Mouse (Mus musculus) liver, embryonic 12.5 days (tissue): Measurements from ENCODE around the gene Syde2. TPM values are rescaled to one million over a fixed set of nuclear protein-coding genes. Genes with fewer than 3 reads are reported as not detected.

Source experiments
- ATAC-seq: fragments of 200-750 bp; cut with Nextera tagmentation; 2 replicates; pipeline ENCODE4 v1.8.0; 2017; ENCODE audit warnings: moderate number of reproducible peaks, mild to moderate bottlenecking, moderate library complexity
- H3K27ac ChIP-seq: fragments of 300-500 bp; sonication (generic); 2 replicates; pipeline ENCODE4 v1.5.1; 2016; ENCODE audit warnings: mild to moderate bottlenecking
- H3K27me3 ChIP-seq: fragments of 300-500 bp; sonication (generic); replicated peaks from 2 replicates; pipeline ENCODE4 v1.6.1; 2016; ENCODE audit warnings: mild to moderate bottlenecking, moderate library complexity
- H3K36me3 ChIP-seq: fragments of 300-500 bp; sonication (generic); 2 replicates; pipeline ENCODE4 v1.6.1; 2016; ENCODE audit warnings: mild to moderate bottlenecking, moderate library complexity
- H3K4me1 ChIP-seq: fragments of 300-500 bp; sonication (generic); 2 replicates; pipeline ENCODE4 v1.6.1; 2016
- H3K4me2 ChIP-seq: fragments of 300-500 bp; sonication (generic); 2 replicates; pipeline ENCODE4 v1.6.1; 2016; ENCODE audit warnings: mild to moderate bottlenecking, moderate library complexity
- H3K4me3 ChIP-seq: fragments of 300-500 bp; sonication (generic); 2 replicates; pipeline ENCODE4 v1.5.1; 2016; ENCODE audit warnings: mild to moderate bottlenecking, moderate library complexity
- H3K9ac ChIP-seq: fragments of 300-500 bp; sonication (generic); 2 replicates; pipeline ENCODE4 v1.6.1; 2016; ENCODE audit warnings: mild to moderate bottlenecking, moderate library complexity
- H3K9me3 ChIP-seq: fragments of 300-500 bp; sonication (generic); replicated peaks from 2 replicates; pipeline ENCODE4 v1.6.1; 2016; ENCODE audit warnings: mild to moderate bottlenecking, moderate library complexity
- WGBS: fragments of 180-500 bp; shearing (Covaris S2); methylation state at CpG from one replicate; pipeline ENCODE4 v1.1.7; 2016; ENCODE audit not compliant: insufficient replicate concordance; 5-methylcytosine and 5-hydroxymethylcytosine counted together
- polyA plus RNA-seq: library from polyadenylated mRNA; unstranded; fragments of >200 nt; fragmentation: Nextera tagmentation; extraction: Ambion mirVana; gene quantifications from 2 replicates; pipeline ENCODE4 v1.2.1, GENCODE M21; 2016

The Syde2 gene
- polyA plus RNA-seq, 1 experiment from 2014 or later: 1.3 TPM

DNA sequence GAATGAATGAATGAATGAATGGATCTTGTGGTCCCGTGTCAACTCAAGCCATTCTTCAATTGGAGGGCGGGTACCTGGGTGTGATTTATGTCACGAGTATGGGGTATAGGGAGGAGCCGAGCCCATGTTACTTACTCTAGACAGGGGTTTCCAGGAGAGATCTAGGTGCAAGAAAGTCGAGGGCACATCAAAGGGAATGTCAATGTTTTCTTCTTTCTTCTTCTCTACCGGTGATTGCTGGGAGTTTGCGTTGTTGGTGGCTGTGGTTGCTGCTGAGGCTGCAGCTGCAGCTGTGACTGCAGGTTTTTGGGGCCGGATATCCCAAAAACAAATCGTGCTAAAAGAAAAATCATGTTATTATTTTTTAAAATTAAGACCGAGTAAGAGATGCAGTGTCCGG is 75.5 kb downstream of the Syde2 start:
- Histone ChIP-seq H3K36me3 (no peaks in the 10 kb centered on the region), H3K27ac (no peak overlapping the region), H3K9me3 (no peaks in the 10 kb centered on the region), H3K4me2 (no peak overlapping the region), H3K9ac (no peak overlapping the region), H3K4me1 (no peaks in the 10 kb centered on the region), H3K27me3 (no peaks in the 10 kb centered on the region), H3K4me3 (no peak overlapping the region)
- no peak for ATAC-seq
- 71% methylated on average over 11 of the region's 11 CpGs for WGBS

DNA sequence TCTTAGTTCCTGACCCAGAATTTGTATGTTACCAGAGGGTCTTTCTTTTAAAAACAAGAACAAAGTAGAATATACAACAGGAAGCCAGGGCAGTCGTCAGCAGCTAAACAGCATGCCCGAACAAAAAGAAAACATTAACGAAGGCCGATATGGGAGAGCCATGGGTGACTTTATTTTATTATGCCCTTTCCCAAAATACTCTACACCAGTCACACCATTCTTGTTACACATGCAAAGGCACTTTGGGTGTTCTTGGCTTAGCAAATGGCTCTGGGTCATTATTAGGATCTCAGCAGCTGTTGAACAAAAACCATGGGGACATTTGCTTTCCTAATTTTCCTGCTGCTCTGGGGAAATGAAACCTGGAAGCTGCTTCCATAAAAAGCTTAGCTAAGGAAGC is 81.6 kb downstream of the Syde2 start:
- H3K27me3 ChIP-seq: no peaks in the 10 kb centered on the region
- H3K36me3 ChIP-seq: no peaks in the 10 kb centered on the region
- no peak overlapping the region for H3K4me3 ChIP-seq
- no peak overlapping the region for H3K9ac ChIP-seq
- 75% methylated on average over 4 of the region's 4 CpGs for WGBS
- no peaks in the 10 kb centered on the region for H3K4me1 ChIP-seq
- H3K9me3 ChIP-seq: no peaks in the 10 kb centered on the region
- H3K4me2 ChIP-seq: no peak overlapping the region
- no peak overlapping the region for H3K27ac ChIP-seq
- ATAC-seq: no peak

Other genes with a start within 250 kb of the Syde2 start
- 31.9 and 36.4 TPM in 2 replicates for gene Ddah1, start 229.2 kb upstream of the Syde2 start, polyA plus RNA-seq
- 25.0 and 26.0 TPM in 2 replicates for gene Bcl10, start 65.1 kb upstream of the Syde2 start, polyA plus RNA-seq
- 25.6 and 27.4 TPM in 2 replicates for gene 2410004B18Rik, start 49.9 kb upstream of the Syde2 start, polyA plus RNA-seq
- gene Wdr63, start 120.3 kb downstream of the Syde2 start, polyA plus RNA-seq: 0.19 and 0.30 TPM in 2 replicates
- 0.38 and 0.61 TPM in 2 replicates for gene Mcoln3, start 129.6 kb downstream of the Syde2 start, polyA plus RNA-seq
- gene Mcoln2, start 162.0 kb downstream of the Syde2 start, polyA plus RNA-seq: 5.4 and 5.7 TPM in 2 replicates
- gene Lpar3, start 233.1 kb downstream of the Syde2 start, polyA plus RNA-seq: 0.05 and 0.06 TPM in 2 replicates